Mouse (Mus musculus): Measurements from ENCODE around the gene Mlh1.

DNA sequence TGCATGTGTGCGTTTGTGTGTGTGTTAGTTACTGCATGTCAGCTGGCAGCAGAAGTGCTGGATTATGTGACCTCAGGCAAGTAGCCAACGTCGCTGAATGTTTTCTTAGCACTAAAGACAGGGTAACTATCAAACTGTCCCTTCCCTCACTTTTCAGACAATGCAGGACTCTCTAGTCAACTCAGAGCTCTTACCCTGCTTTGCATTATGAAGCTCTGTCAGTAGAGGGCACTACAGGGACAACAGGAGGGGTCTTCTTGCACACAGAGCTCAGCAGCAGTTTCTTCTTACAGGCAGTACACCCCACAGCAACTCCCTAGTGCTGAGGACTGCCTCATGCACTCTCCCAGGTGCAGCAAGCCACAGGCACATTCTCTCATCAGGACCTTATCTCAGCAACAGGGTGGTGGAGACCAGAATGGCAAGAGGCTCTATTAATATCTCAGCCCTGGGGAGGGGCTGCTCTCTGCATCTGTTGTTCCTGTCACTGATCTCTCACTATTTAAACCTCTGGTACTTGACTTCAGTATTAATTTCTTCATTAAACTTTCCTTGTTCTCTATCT lies 23.8 kb downstream of the Mlh1 start:
- TF ChIP-seq CTCF (IDR thresholded peaks at IDR 0.05; ENCODE audit: borderline replicate concordance, insufficient read depth, low read length) (no peak), POLR2A (IDR thresholded peaks at IDR 0.05; ENCODE audit: low read depth, low read length) (no peak)
